Mouse (Mus musculus) neural tube, embryonic 14.5 days (tissue): ENCODE measurements at regions not wholly inside any gene's neighbourhood (a gene's known extent, or its start where the extent isn't known, plus 50 kb on each side); places are given as distances from the start of the nearest gene placed in this dataset.

Experiments used
- ATAC-seq: fragments of 200-750 bp; cut with Nextera tagmentation; 2 replicates; pipeline ENCODE4 v1.8.0; 2017; ENCODE audit warnings: low read depth, mild to moderate bottlenecking, moderate TSS enrichment, moderate library complexity
- H3K27ac ChIP-seq: fragments of 300-500 bp; sonication (generic); 2 replicates; pipeline ENCODE4 v1.5.1; 2014; ENCODE audit warnings: low read depth, mild to moderate bottlenecking, control low read depth, low read length, moderate library complexity, mixed read lengths
- H3K27me3 ChIP-seq: fragments of 300-500 bp; sonication (generic); 2 replicates; pipeline ENCODE4 v1.6.1; 2014; ENCODE audit warnings: low read length; ENCODE audit not compliant: control insufficient read depth, insufficient read depth
- H3K36me3 ChIP-seq: fragments of 300-500 bp; sonication (generic); 2 replicates; pipeline ENCODE4 v1.6.1; 2014; ENCODE audit warnings: low read length, mixed read lengths; ENCODE audit not compliant: control insufficient read depth, insufficient read depth
- H3K4me1 ChIP-seq: fragments of 300-500 bp; sonication (generic); 2 replicates; pipeline ENCODE4 v1.6.1; 2014; ENCODE audit warnings: low read length; ENCODE audit not compliant: control insufficient read depth, insufficient read depth
- H3K4me2 ChIP-seq: fragments of 300-500 bp; sonication (generic); 2 replicates; pipeline ENCODE4 v1.6.1; 2014; ENCODE audit warnings: mild to moderate bottlenecking, low read depth, low read length, control low read depth
- H3K4me3 ChIP-seq: fragments of 300-500 bp; sonication (generic); 2 replicates; pipeline ENCODE4 v1.5.1; 2014; ENCODE audit warnings: low read depth, low read length, control low read depth, mixed read lengths
- H3K9ac ChIP-seq: fragments of 300-500 bp; sonication (generic); replicated peaks from 2 replicates; pipeline ENCODE4 v1.6.1; 2014; ENCODE audit warnings: low read depth, mild to moderate bottlenecking, control low read depth, low read length, mixed read lengths
- H3K9me3 ChIP-seq: fragments of 300-500 bp; sonication (generic); 2 replicates; pipeline ENCODE4 v1.6.1; 2016; ENCODE audit warnings: low read length; ENCODE audit not compliant: control insufficient read depth
- WGBS: fragments of 180-500 bp; shearing (Covaris S2); extraction: QIAGEN DNeasy Blood & Tissue Kit; methylation state at CpG from one replicate; pipeline ENCODE4 v1.1.7; 2014; 5-methylcytosine and 5-hydroxymethylcytosine counted together

GRCm38 (mm10) chr5:99111235-99111634 lies 74.1 kb upstream of the Prkg2 start:
- Histone ChIP-seq H3K9ac (no peak overlapping the region), H3K4me3 (no peak overlapping the region), H3K27ac (no peak overlapping the region), H3K36me3 (no peaks in the 10 kb centered on the region), H3K27me3 (no peaks in the 10 kb centered on the region), H3K4me2 (no peak overlapping the region), H3K4me1 (no peaks in the 10 kb centered on the region), H3K9me3 (no peaks in the 10 kb centered on the region)
- WGBS = 35% methylated on average over 4 of the region's 4 CpGs
- ATAC-seq = no peak

GRCm38 (mm10) chr5:99099727-99100116 lies 62.6 kb upstream of the Prkg2 start:
- H3K9ac ChIP-seq = no peak overlapping the region
- no peak for ATAC-seq
- no peaks in the 10 kb centered on the region for H3K36me3 ChIP-seq
- H3K4me1 ChIP-seq = no peaks in the 10 kb centered on the region
- no peak overlapping the region for H3K27ac ChIP-seq
- H3K4me2 ChIP-seq = no peak overlapping the region
- H3K4me3 ChIP-seq = no peak overlapping the region
- H3K27me3 ChIP-seq = no peaks in the 10 kb centered on the region
- WGBS = 77% methylated on average over 6 of the region's 6 CpGs
- no peaks in the 10 kb centered on the region for H3K9me3 ChIP-seq

- 94% methylated on average over 7 of the region's 7 CpGs for WGBS
- Histone ChIP-seq H3K4me2 (no peak overlapping the region), H3K27ac (no peak overlapping the region), H3K36me3 (no peaks in the 10 kb centered on the region), H3K4me3 (no peak overlapping the region), H3K9me3 (no peaks in the 10 kb centered on the region), H3K4me1 (no peaks in the 10 kb centered on the region), H3K27me3 (no peaks in the 10 kb centered on the region), H3K9ac (no peak overlapping the region)
- ATAC-seq = no peak
Measured at GRCm38 (mm10) chr5:99099014-99099726, 62.0 kb upstream of the Prkg2 start.
